Mouse (Mus musculus): Measurements from ENCODE around the gene Smim17. TPM values are rescaled to one million over a fixed set of nuclear protein-coding genes. Genes with fewer than 3 reads are reported as not detected.
"Not testable (repeated sequence)": the region's sequence is repeated elsewhere in the genome, so short reads cannot be mapped to it uniquely, and the experiment has no call there.

Smim17 gene
- total RNA-seq, 1 experiment from 2014 or later: not detected

- peak; percentile 83 for ATAC-seq (replicated peaks; ENCODE audit: insufficient number of reproducible peaks, low FRiP score, low TSS enrichment, poor library complexity, severe bottlenecking)
Observed at GRCm38 (mm10) chr7:6410043-6410442, 11.5 kb downstream of the Smim17 start, which contains the start of gene Gm20715. Gene Gm20715, plus strand, starts transcription at chr7:6410277.

GRCm38 (mm10) chr7:6414626-6415441 is 16.3 kb downstream of the Smim17 start:
- no peak for ATAC-seq (replicated peaks; ENCODE audit: insufficient number of reproducible peaks, low FRiP score, low TSS enrichment, poor library complexity, severe bottlenecking)

GRCm38 (mm10) chr7:6415442-6415787 is 16.9 kb downstream of the Smim17 start:
- no peak for ATAC-seq (replicated peaks; ENCODE audit: insufficient number of reproducible peaks, low FRiP score, low TSS enrichment, poor library complexity, severe bottlenecking)

GRCm38 (mm10) chr7:6419894-6420293 is 21.4 kb downstream of the Smim17 start:
- no peak for ATAC-seq (replicated peaks; ENCODE audit: insufficient number of reproducible peaks, low FRiP score, low TSS enrichment, poor library complexity, severe bottlenecking)

- ATAC-seq (replicated peaks; ENCODE audit: insufficient number of reproducible peaks, low FRiP score, low TSS enrichment, poor library complexity, severe bottlenecking): no peak
Observed at GRCm38 (mm10) chr7:6429381-6429780, 30.9 kb downstream of the Smim17 start.

- ATAC-seq (replicated peaks; ENCODE audit: insufficient number of reproducible peaks, low FRiP score, low TSS enrichment, poor library complexity, severe bottlenecking): no peak
Observed at GRCm38 (mm10) chr7:6430342-6430741, 31.8 kb downstream of the Smim17 start.

- no peak for ATAC-seq (replicated peaks; ENCODE audit: insufficient number of reproducible peaks, low FRiP score, low TSS enrichment, poor library complexity, severe bottlenecking)
Observed at GRCm38 (mm10) chr7:6438388-6438787, 39.9 kb downstream of the Smim17 start, which contains the start of gene Olfr1344. Gene Olfr1344, plus strand, starts transcription at chr7:6438688.

- no peak for ATAC-seq (replicated peaks; ENCODE audit: insufficient number of reproducible peaks, low FRiP score, low TSS enrichment, poor library complexity, severe bottlenecking)
Observed at GRCm38 (mm10) chr7:6441173-6441572, 42.7 kb downstream of the Smim17 start.

- no peak for ATAC-seq (replicated peaks; ENCODE audit: insufficient number of reproducible peaks, low FRiP score, low TSS enrichment, poor library complexity, severe bottlenecking)
Observed at GRCm38 (mm10) chr7:6447771-6448170, 49.3 kb downstream of the Smim17 start.

- no peak for ATAC-seq (replicated peaks; ENCODE audit: insufficient number of reproducible peaks, low FRiP score, low TSS enrichment, poor library complexity, severe bottlenecking)
Observed at GRCm38 (mm10) chr7:6455868-6456267, 57.4 kb downstream of the Smim17 start, which contains the start of gene Olfr1336. Gene Olfr1336, plus strand, starts transcription at chr7:6456168.

- no peak for ATAC-seq (replicated peaks; ENCODE audit: insufficient number of reproducible peaks, low FRiP score, low TSS enrichment, poor library complexity, severe bottlenecking)
Observed at GRCm38 (mm10) chr7:6456399-6456798, 57.9 kb downstream of the Smim17 start.

GRCm38 (mm10) chr7:6466951-6467350 is 68.4 kb downstream of the Smim17 start, which contains the start of gene Olfr1346:
Gene Olfr1346, plus strand, starts transcription at chr7:6467101.
- ATAC-seq (replicated peaks; ENCODE audit: insufficient number of reproducible peaks, low FRiP score, low TSS enrichment, poor library complexity, severe bottlenecking): no peak

GRCm38 (mm10) chr7:6477633-6478032 is 79.1 kb downstream of the Smim17 start:
- ATAC-seq (replicated peaks; ENCODE audit: insufficient number of reproducible peaks, low FRiP score, low TSS enrichment, poor library complexity, severe bottlenecking): not testable (repeated sequence)

Other genes with a start within 250 kb of the Smim17 start
- 33.9 to 36.8 TPM (median 34.7 TPM) in 3 replicates for gene Zfp787, start 242.7 kb upstream of the Smim17 start, total RNA-seq (2017)
- gene Zfp444, start 226.5 kb upstream of the Smim17 start, total RNA-seq (2017): 12.1 to 33.4 TPM (median 16.7 TPM) in 3 replicates
- gene Galp, start 201.6 kb upstream of the Smim17 start, total RNA-seq (2017): not detected in 3 replicates
- not detected in 3 replicates for gene Zscan5b, start 176.4 kb upstream of the Smim17 start, total RNA-seq (2017)
- gene Epp13, start 146.0 kb upstream of the Smim17 start, total RNA-seq (2017): not detected in 3 replicates
- 1.3 to 5.0 TPM (median 2.3 TPM) in 3 replicates for gene Zfp667, start 112.1 kb upstream of the Smim17 start, total RNA-seq (2017)
- 1.3 to 1.9 TPM in 2 of 3 replicates, not detected in the other for gene Zfp583, start 67.4 kb upstream of the Smim17 start, total RNA-seq (2017)
- 0.19 TPM in 1 of 3 replicates, not detected in the others for gene Gm3854, start 55.0 kb upstream of the Smim17 start, total RNA-seq (2017)
- 1.6 to 5.6 TPM (median 2.9 TPM) in 3 replicates for gene Zfp78, start 35.4 kb upstream of the Smim17 start, total RNA-seq (2017)
- gene Zfp28, start 15.4 kb upstream of the Smim17 start, total RNA-seq (2017): 1.6 to 3.7 TPM (median 2.9 TPM) in 3 replicates
- not detected in 3 replicates for gene Gm20715, start 11.6 kb downstream of the Smim17 start, total RNA-seq (2017)
- gene Olfr1344, start 40.0 kb downstream of the Smim17 start, total RNA-seq (2017): not detected in 3 replicates
- not detected in 3 replicates for gene Olfr1336, start 57.5 kb downstream of the Smim17 start, total RNA-seq (2017)
- not detected in 3 replicates for gene Olfr1346, start 68.4 kb downstream of the Smim17 start, total RNA-seq (2017)
- gene Olfr5, start 88.2 kb downstream of the Smim17 start, total RNA-seq (2017): not detected in 3 replicates
- gene Olfr1347, start 101.0 kb downstream of the Smim17 start, total RNA-seq (2017): not detected in 3 replicates
- not detected in 3 replicates for gene Olfr1348, start 110.0 kb downstream of the Smim17 start, total RNA-seq (2017)
- not detected in 3 replicates for gene Olfr1349, start 124.2 kb downstream of the Smim17 start, total RNA-seq (2017)
- gene Olfr1350, start 166.1 kb downstream of the Smim17 start, total RNA-seq (2017): not detected in 3 replicates